Mouse (Mus musculus) kidney, adult 2 months (tissue): Measurements from ENCODE around the gene Cpt1b.

Source experiments
- CTCF ChIP-seq: fragments of 200-500 bp; conservative IDR thresholded peaks from 2 replicates; pipeline ENCODE4 v1.5.1; 2011; ENCODE audit warnings: low read depth, mild to moderate bottlenecking, control low read depth, low read length, moderate library complexity, mixed read lengths; ENCODE audit not compliant: insufficient read depth, insufficient read length
- POLR2A ChIP-seq: fragments of 200-500 bp; IDR thresholded peaks from one replicate; pipeline ENCODE4 v1.6.1; 2011; ENCODE audit warnings: low read depth, low read length, control low read depth

- no peak for TF ChIP-seq POLR2A
- no peak for TF ChIP-seq CTCF
Measured at GRCm38 (mm10) chr15:89442486-89443070, 16.9 kb upstream of the Cpt1b start.
